Mouse (Mus musculus): Measurements from ENCODE around the gene Ephx1.
"Not testable (repeated sequence)": the region's sequence is repeated elsewhere in the genome, so short reads cannot be mapped to it uniquely, and the experiment has no call there.

Ephx1 gene

DNA sequence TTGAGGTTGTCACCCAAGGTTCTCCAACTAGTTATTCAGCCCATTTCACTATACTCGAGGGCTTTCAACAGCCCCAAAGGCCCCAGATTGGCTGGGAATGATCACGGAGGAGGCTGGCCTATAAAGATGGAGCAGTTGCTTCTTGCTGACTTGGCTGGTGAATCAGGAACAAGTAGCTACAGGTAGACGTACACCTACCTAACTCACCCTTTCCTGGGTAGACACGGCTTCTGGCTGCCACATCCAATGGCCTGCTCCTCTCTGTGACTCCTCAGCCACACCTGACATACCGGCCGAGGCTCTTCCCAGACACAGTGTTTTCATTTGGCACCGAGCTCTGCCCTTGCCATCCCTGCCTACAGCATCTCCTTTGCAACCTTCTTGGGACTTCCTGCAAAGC lies 53.4 kb downstream of the Ephx1 start:
- DNase-seq: no peak

GRCm38 (mm10) chr1:180966542-180966941 lies 54.2 kb downstream of the Ephx1 start:
- DNase-seq: no peak

DNA sequence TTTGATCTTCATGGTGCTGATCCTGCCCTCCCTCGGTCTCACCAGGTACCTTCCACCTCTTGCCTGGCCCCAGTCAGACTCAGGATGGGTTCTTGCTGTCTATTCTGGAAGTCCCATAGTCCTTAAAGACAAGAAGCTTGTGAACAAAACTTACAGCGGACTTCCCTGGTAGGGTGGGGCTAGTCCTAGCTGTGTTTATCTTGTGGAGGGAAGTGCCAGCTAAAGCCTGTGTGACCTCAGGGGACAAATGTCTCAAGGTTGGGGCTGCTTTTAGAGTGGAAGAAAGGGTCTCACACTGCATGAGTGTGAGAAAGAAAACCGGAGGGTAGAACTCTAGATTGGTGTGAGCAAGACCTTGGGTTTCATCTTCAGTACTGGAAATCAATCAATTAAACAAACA lies 54.9 kb downstream of the Ephx1 start:
- DNase-seq: no peak

DNA sequence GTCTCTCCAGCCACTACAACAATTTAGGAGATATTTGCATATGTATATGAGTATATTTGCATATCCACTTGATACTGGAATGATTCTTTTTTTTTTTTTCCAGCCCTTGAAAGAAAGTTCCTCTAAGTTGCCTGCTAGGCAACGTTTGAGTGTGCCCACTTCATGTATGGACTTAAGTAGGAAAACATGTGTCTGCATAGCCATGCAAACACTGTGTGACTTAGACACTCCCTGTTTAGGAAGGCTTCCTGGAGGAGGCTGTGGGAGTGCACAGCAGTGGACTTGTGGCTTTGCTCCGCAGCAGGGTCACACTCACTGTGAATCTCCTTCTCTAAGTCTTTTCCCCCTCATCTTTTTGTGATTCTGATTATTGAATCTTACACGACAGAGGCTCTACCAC lies 61.9 kb downstream of the Ephx1 start:
- no peak for DNase-seq

DNA sequence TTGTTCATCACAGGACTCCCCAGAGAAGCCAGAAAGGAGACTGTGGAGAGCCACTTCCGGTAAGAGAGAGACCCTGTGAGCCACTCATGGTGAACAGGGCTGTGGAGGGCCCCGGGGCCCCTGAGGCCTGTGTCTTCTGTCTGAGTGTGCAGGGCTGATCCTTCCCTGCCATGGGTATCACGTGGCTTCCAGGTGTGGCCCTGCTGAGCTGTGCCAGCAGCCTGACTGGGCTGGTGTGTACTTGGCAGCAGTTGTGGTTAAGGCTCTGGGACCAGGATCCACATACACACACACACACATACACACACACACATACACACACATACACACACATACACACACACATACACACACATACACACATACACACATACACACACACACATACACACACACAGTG lies 62.7 kb downstream of the Ephx1 start:
- DNase-seq: no peak

DNA sequence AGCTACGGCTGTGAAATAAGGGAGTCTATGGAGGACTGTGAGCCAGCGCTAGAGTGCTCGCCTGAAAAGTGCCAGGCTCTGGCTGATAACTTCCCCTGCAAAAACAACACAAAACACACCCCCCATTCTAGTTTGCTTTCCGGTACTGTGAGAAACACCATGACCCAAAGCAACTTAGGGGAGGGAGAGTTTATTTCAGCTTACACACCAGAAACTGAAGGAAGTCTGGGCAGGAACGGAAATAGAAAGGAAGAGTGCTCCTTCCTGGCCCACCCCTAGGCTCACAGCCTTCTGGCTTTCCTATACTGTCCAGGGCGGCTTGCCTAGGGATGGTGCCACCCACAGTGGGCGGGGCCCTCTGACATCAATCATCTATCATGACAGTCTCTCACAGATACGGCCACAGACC lies 63.7 kb downstream of the Ephx1 start:
- DNase-seq: no peak

GRCm38 (mm10) chr1:180956401-180956800 lies 64.3 kb downstream of the Ephx1 start:
- DNase-seq: no peak

DNA sequence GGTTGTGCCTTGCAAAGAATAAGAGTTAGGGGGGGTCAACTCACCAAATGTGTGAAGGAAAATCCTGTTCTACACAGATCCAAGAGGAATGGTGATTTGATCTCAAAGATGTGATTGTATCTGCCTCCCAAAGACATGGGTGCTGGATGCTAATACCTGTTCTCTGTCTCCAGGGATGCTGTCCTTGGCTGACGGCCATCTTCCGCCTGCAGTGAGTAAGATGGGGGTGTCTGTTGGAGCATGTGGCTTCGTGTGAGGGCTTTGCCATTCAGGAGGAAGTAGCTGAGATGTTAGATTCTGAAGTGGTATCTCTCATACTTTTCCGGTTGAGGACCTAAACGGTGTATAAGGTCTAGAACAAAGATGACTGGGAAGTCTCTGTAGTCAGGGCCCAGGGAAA lies 67.9 kb downstream of the Ephx1 start:
- no peak for DNase-seq

DNA sequence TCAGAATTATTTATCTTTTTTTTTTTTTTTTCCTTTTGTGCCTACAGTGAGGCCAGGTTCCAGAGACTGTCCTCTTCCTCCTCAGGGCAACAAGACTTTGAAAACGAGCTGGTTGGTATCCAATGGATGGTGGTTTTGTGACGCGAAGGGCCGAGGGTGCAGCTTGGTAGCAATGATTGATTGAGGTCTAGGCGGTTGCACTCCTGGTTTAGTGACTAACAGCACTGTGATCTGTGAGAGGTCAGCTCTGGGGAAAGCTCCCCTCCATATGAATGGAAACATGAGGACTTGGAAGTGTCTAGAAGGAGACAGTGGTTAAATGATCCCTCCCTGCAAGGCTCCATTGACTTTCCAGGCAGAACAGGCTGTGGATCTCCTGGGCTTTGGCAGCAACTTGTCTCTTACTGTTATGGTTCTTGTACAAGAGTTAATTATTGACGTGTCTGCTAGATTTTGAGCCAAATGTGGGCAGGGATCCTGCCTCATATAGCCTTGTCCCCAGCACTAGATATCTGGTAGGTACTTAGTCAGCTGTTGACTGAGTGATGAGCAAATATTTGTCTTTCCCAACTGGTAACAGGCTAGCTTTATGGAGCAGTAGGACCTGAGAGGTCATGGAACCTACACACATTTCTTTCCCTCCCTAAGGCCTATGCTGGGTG lies 68.5 kb downstream of the Ephx1 start:
- DNase-seq: no peak

DNA sequence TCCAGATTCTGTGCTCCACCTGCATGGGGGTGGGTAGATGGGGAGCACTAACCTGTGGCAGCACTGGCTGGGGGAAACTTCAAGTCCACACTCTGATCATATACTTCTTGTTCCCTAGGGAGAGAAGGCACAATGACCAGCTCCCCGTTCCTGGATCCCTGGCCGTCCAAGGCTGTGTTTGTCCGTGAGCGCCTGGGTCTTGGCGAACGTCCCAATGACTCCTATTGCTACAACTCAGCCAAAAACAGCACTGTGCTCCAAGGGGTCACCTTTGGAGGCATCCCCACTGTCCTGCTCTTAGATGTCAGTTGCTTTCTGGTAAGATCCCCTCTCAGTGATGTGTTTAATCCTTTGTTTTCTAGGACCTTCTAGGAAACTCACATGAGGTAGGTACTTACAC lies 74.3 kb downstream of the Ephx1 start:
- no peak for DNase-seq

GRCm38 (mm10) chr1:180945001-180945980 lies 75.4 kb downstream of the Ephx1 start:
- DNase-seq: no peak

GRCm38 (mm10) chr1:180944553-180944952 lies 76.2 kb downstream of the Ephx1 start:
- DNase-seq: no peak

DNA sequence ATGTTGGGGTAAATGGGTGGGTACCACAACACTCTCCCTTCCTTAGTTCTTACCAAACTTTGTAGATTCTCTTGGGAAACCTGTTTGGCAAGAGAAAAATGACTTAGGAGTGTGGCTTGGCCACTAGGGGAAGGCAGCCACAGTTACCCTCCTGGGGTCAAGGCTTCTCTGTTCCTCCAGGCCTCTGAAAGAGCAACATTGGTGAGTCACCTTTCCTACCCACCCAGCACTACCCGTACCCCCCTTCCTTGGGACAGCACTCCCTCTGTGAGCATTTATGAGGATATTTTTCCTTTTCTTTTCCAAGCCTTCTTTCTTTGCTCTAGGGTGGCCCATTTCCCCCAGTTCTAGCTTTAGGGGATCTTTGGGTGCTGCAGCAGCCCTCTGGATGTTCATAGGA lies 76.8 kb downstream of the Ephx1 start:
- no peak for DNase-seq

DNA sequence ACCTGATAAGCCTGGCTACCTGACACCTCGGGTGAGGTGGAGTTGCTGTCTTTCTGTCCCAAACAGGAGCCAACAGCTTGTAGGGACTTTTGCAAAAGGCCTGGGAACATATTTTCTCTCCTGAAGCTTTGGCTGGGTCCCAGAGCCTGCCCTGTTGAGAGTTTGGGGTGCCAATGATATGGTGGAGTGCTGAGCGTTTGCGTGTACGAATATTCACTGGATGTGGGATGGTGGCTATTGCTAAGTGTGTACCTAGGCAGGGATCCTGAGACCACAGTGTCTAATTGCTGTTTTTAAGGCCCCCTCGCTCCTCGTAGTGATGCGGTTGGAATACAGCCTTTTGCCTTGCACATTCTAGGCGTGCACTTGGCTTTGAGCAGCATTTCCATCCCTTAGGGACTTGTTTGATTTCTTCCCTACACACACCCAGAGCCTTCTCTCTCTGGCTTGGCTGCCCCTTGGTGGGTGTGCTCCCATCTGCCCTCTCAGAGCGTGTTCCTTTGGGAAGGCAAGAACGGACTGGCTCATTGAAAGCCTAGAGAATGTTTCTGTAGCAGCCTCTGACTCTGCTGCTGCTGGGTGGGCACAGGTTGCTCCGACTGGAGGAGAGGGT lies 77.6 kb downstream of the Ephx1 start:
- DNase-seq: no peak

DNA sequence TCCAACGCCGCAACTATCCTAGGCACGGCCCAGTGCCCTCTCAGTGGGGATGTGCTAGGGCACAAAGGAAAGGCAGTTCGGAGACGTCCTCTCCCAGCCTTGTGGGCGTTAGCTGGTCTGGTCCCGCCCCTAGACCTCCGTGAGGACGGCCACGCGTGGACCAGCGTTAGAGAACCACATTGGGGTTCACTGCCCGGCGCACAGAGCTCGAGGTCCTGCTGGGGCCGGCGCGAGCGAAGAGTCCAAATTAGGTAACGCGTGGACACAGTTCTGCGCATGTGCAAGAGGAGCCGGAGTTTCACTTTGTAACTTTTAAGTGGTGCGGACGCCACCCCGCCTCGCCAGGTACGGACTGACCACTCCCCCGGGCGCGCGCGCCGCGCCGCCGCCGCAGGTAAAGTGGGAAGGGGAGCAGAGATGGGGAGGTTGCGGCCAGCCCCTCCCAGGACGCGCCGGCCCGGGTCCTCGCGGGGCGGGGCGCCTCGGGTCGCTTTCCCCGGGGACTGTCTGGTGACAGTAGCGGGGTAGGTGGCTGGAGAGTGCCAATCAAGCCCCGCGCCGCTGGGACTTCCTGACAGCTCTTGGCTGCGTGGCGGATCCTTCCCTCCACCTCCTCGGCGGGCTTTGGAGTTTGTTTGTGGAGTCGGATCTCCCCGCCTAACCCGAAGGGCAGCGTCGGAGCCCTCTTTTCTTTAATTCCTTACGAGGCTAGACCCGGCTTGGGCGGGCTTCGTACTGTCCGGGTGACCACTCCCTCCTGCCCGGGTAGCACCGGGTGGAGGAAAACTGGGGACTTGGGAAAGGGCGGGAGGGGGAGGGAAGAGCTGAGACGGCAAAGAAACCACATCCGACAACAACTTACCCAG lies 78.3 kb downstream of the Ephx1 start, which contains the start of gene Tmem63a:
TSS of gene Tmem63a (plus strand) at position 179 of the 866 bp plus-strand sequence.
- no peak for DNase-seq

DNA sequence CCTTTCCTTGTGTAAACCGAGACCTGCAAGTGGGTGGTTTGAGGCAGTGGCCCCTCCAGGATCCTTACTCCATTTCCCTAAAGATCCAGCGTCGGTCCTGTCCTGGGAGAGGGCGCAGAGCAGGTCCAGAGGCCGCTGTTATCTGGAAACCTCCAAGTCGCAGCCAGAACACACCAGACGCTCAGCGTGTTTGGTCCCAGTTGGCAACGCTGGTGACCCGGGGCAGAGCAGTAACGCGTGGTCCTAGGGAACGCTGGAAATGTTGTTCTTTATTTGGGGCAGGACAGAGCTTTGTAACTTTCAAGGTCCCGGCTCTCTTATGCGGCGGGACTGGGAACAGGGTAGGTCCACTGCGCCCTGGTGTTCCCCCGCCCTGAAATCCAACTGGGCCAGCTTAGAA lies 79.0 kb downstream of the Ephx1 start:
- DNase-seq: no peak

DNA sequence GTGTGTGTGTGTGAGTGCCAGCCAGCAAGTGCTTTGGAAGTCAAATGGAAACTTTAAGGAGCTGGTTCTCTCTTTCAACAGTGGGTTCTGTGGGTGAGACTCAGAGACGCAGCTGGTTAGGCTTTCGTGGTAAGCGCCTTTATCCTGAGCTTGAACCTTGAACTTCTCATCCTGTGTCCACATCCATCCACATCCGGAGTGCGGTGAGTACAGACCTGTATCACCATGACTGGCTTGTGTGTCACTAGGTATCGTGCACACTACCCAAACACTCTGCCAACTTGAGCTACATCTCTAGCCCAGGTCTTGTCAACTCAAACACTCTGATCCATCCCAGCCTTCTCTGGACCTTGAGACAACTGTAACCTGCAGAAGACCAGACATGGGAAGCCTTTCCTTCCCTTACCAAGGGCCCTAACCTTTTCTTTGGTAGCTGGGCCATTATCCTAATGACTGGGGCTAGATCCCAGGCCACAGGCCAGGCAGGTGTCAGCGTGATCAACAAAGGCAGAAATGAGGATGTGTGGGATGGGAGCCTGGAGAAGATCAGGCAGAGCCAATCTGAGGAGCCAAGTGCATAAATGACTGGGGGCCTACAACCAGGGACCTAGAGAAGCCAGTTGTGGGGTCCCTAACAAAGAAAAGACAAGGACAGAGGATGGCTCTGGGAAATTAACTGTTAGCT lies 79.8 kb downstream of the Ephx1 start:
- DNase-seq: no peak

- not testable (repeated sequence) for DNase-seq
Measured at GRCm38 (mm10) chr1:180938781-180939180, 81.9 kb downstream of the Ephx1 start.

- not testable (repeated sequence) for DNase-seq
Measured at GRCm38 (mm10) chr1:180937631-180938030, 83.1 kb downstream of the Ephx1 start.

DNA sequence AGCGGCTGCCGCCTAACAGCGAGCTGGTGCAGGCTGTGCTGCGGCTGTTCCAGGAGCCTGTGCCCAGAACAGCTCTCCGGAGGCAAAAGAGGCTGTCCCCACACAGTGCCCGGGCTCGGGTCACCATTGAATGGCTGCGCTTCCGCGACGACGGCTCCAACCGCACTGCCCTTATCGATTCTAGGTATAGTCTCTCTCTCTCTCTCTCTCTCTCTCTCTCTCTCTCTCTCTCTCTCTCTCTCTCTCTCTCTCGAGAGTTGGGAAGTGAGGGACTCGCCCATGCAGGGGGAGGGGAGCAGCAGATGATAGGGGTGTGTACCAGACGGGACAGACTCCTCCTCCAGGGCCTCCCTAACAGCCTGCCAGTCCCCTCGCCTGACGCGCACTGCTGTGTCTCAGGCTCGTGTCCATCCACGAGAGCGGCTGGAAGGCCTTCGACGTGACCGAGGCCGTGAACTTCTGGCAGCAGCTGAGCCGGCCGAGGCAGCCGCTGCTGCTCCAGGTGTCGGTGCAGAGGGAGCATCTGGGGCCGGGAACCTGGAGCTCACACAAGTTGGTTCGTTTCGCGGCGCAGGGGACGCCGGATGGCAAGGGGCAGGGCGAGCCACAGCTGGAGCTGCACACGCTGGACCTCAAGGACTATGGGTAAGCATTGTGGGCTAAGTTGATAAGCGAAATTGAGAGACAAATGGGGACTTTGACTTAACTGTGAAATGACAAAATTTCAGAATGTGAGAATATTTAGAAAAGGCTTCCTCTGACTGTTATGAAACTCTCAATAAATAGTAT lies 83.9 kb downstream of the Ephx1 start:
- not testable (repeated sequence) for DNase-seq
